Mouse (Mus musculus) kidney, embryonic 14.5 days (tissue): ENCODE results near the gene Ntpcr. TPM values are rescaled to one million over a fixed set of nuclear protein-coding genes. Genes with fewer than 3 reads are reported as not detected.

Experiments used
- ATAC-seq: fragments of 200-750 bp; cut with Nextera tagmentation; 2 replicates; pipeline ENCODE4 v1.8.0; 2017; ENCODE audit warnings: moderate number of reproducible peaks, mild to moderate bottlenecking, moderate TSS enrichment, moderate library complexity; ENCODE audit not compliant: low FRiP score, low TSS enrichment
- H3K27ac ChIP-seq: fragments of 300-500 bp; sonication (generic); 2 replicates; pipeline ENCODE4 v1.5.1; 2014; ENCODE audit warnings: low read depth, mild to moderate bottlenecking, low read length, moderate library complexity, mixed read lengths
- H3K27me3 ChIP-seq: fragments of 300-500 bp; sonication (generic); 2 replicates; pipeline ENCODE4 v1.6.1; 2014; ENCODE audit warnings: mild to moderate bottlenecking, low read length; ENCODE audit not compliant: control insufficient read depth, insufficient read depth
- H3K36me3 ChIP-seq: fragments of 300-500 bp; sonication (generic); 2 replicates; pipeline ENCODE4 v1.6.1; 2014; ENCODE audit warnings: low read length, mixed read lengths; ENCODE audit not compliant: control insufficient read depth, insufficient read depth
- H3K4me1 ChIP-seq: fragments of 300-500 bp; sonication (generic); 2 replicates; pipeline ENCODE4 v1.6.1; 2014; ENCODE audit warnings: low read length, mixed read lengths; ENCODE audit not compliant: control insufficient read depth, insufficient read depth
- H3K4me2 ChIP-seq: fragments of 300-500 bp; sonication (generic); replicated peaks from 2 replicates; pipeline ENCODE4 v1.6.1; 2014; ENCODE audit warnings: low read depth, mild to moderate bottlenecking, low read length
- H3K4me3 ChIP-seq: fragments of 300-500 bp; sonication (generic); 2 replicates; pipeline ENCODE4 v1.5.1; 2014; ENCODE audit warnings: mild to moderate bottlenecking, low read length
- H3K9ac ChIP-seq: fragments of 300-500 bp; sonication (generic); 2 replicates; pipeline ENCODE4 v1.6.1; 2014; ENCODE audit warnings: low read depth, mild to moderate bottlenecking, low read length, moderate library complexity
- H3K9me3 ChIP-seq: fragments of 300-500 bp; sonication (generic); 2 replicates; pipeline ENCODE4 v1.6.1; 2016; ENCODE audit warnings: low read length; ENCODE audit not compliant: control insufficient read depth
- WGBS: fragments of 180-500 bp; shearing (Covaris S2); extraction: QIAGEN DNeasy Blood & Tissue Kit; methylation state at CpG from one replicate; pipeline ENCODE4 v1.1.7; 2014; 5-methylcytosine and 5-hydroxymethylcytosine counted together
- polyA plus RNA-seq: library from polyadenylated mRNA; unstranded; fragments of >200 nt; fragmentation: Nextera tagmentation; extraction: Ambion mirVana; gene quantifications from 2 replicates; pipeline ENCODE4 v1.2.1, GENCODE M21; 2014

Ntpcr gene
- polyA plus RNA-seq, 1 experiment from 2014 or later: 29.3 TPM

- 77% methylated on average over 3 of the region's 3 CpGs for WGBS
- Histone ChIP-seq H3K36me3 (no peaks in the 10 kb centered on the region), H3K4me2 (no peak overlapping the region), H3K4me3 (no peak overlapping the region), H3K27me3 (no peaks in the 10 kb centered on the region), H3K9me3 (no peaks in the 10 kb centered on the region), H3K4me1 (peaks cover 4% of the 10 kb centered on the region; the same call in 1 of the 2 replicates), H3K9ac (no peak overlapping the region), H3K27ac (no peak overlapping the region)
- ATAC-seq: no peak
Observed at GRCm38 (mm10) chr8:125775031-125775430, 45.3 kb downstream of the Ntpcr start.

GRCm38 (mm10) chr8:125776314-125776713 lies 46.6 kb downstream of the Ntpcr start:
- 91% methylated on average over 3 of the region's 3 CpGs for WGBS
- no peak for ATAC-seq

GRCm38 (mm10) chr8:125776800-125777199 lies 47.0 kb downstream of the Ntpcr start:
- Histone ChIP-seq H3K27me3 (no peaks in the 10 kb centered on the region), H3K9me3 (no peaks in the 10 kb centered on the region), H3K9ac (no peak overlapping the region), H3K4me2 (no peak overlapping the region), H3K4me1 (peaks cover 8% of the 10 kb centered on the region; the same call in 1 of the 2 replicates), H3K4me3 (no peak overlapping the region), H3K27ac (no peak overlapping the region), H3K36me3 (no peaks in the 10 kb centered on the region)
- no peak for ATAC-seq
- whole genome bisulfite sequencing: 48% methylated on average over 6 of the region's 6 CpGs

More at GRCm38 (mm10) chr8:125776314-125776713, 46.6 kb downstream of the Ntpcr start:
- Histone ChIP-seq H3K27me3 (no peaks in the 10 kb centered on the region), H3K4me3 (no peak overlapping the region), H3K9me3 (no peaks in the 10 kb centered on the region), H3K4me1 (peaks cover 8% of the 10 kb centered on the region; the same call in 1 of the 2 replicates), H3K27ac (no peak overlapping the region), H3K9ac (no peak overlapping the region), H3K4me2 (no peak overlapping the region), H3K36me3 (no peaks in the 10 kb centered on the region)

GRCm38 (mm10) chr8:125777478-125778164 lies 47.9 kb downstream of the Ntpcr start:
- Histone ChIP-seq H3K9ac (no peak overlapping the region), H3K4me2 (no peak overlapping the region), H3K27me3 (no peaks in the 10 kb centered on the region), H3K27ac (no peak overlapping the region), H3K9me3 (no peaks in the 10 kb centered on the region), H3K4me1 (peaks cover 8% of the 10 kb centered on the region; the same call in 1 of the 2 replicates), H3K4me3 (no peak overlapping the region), H3K36me3 (no peaks in the 10 kb centered on the region)
- ATAC-seq: no peak
- WGBS: 63% methylated on average over 12 of the region's 12 CpGs

- no peak overlapping the region for H3K4me2 ChIP-seq
- WGBS: 92% methylated on average over 5 of the region's 5 CpGs
- H3K27me3 ChIP-seq: no peaks in the 10 kb centered on the region
- peaks cover 8% of the 10 kb centered on the region; the same call in 1 of the 2 replicates for H3K4me1 ChIP-seq
- no peak overlapping the region for H3K9ac ChIP-seq
- no peak for ATAC-seq
- no peak overlapping the region for H3K4me3 ChIP-seq
- no peaks in the 10 kb centered on the region for H3K36me3 ChIP-seq
- H3K9me3 ChIP-seq: no peaks in the 10 kb centered on the region
- no peak overlapping the region for H3K27ac ChIP-seq
Observed at GRCm38 (mm10) chr8:125778919-125779318, 49.2 kb downstream of the Ntpcr start.

- H3K36me3 ChIP-seq: no peaks in the 10 kb centered on the region
- 13% methylated on average over 8 of the region's 8 CpGs for WGBS
- H3K9me3 ChIP-seq: no peaks in the 10 kb centered on the region
- H3K4me3 ChIP-seq: no peak overlapping the region
- peaks cover 8% of the 10 kb centered on the region; the same call in 1 of the 2 replicates for H3K4me1 ChIP-seq
- no peaks in the 10 kb centered on the region for H3K27me3 ChIP-seq
- ATAC-seq: peak; percentile 37
- H3K27ac ChIP-seq: 0 out of 2 replicates have a peak overlapping the region, but pooled peaks have one; percentile 10
- H3K9ac ChIP-seq: no peak overlapping the region
- H3K4me2 ChIP-seq: no peak overlapping the region
Observed at GRCm38 (mm10) chr8:125779656-125780055, 49.9 kb downstream of the Ntpcr start.

- peak; percentile 43; the same call in 1 of the 2 replicates for ATAC-seq
- no peak overlapping the region for H3K4me3 ChIP-seq
- no peak overlapping the region for H3K9ac ChIP-seq
- H3K9me3 ChIP-seq: no peaks in the 10 kb centered on the region
- peaks cover 8% of the 10 kb centered on the region; the same call in 1 of the 2 replicates for H3K4me1 ChIP-seq
- H3K4me2 ChIP-seq: no peak overlapping the region
- WGBS: 67% methylated on average over 3 of the region's 3 CpGs
- H3K36me3 ChIP-seq: no peaks in the 10 kb centered on the region
- H3K27me3 ChIP-seq: no peaks in the 10 kb centered on the region
- H3K27ac ChIP-seq: no peak overlapping the region
Observed at GRCm38 (mm10) chr8:125782161-125782560, 52.4 kb downstream of the Ntpcr start.

- 85% methylated on average over 7 of the region's 7 CpGs for WGBS
- no peak overlapping the region for H3K9ac ChIP-seq
- H3K27ac ChIP-seq: no peak overlapping the region
- H3K36me3 ChIP-seq: no peaks in the 10 kb centered on the region
- H3K4me2 ChIP-seq: no peak overlapping the region
- no peaks in the 10 kb centered on the region for H3K9me3 ChIP-seq
- no peak for ATAC-seq
- no peak overlapping the region for H3K4me3 ChIP-seq
- no peaks in the 10 kb centered on the region; the same call in 1 of the 2 replicates for H3K4me1 ChIP-seq
- H3K27me3 ChIP-seq: no peaks in the 10 kb centered on the region
Observed at GRCm38 (mm10) chr8:125786886-125787285, 57.1 kb downstream of the Ntpcr start.

GRCm38 (mm10) chr8:125792816-125793455 lies 63.2 kb downstream of the Ntpcr start:
- no peaks in the 10 kb centered on the region for H3K36me3 ChIP-seq
- H3K4me2 ChIP-seq: no peak overlapping the region
- H3K27me3 ChIP-seq: no peaks in the 10 kb centered on the region
- WGBS: 69% methylated on average over 9 of the region's 9 CpGs
- H3K4me1 ChIP-seq: 0 out of 2 replicates have a peak, but pooled peaks cover 5% of the 10 kb centered on the region
- no peaks in the 10 kb centered on the region for H3K9me3 ChIP-seq
- H3K4me3 ChIP-seq: no peak overlapping the region
- H3K27ac ChIP-seq: no peak overlapping the region
- H3K9ac ChIP-seq: no peak overlapping the region
- ATAC-seq: no peak
